Mouse (Mus musculus): ENCODE measurements at regions not wholly inside any gene's neighbourhood (a gene's known extent, or its start where the extent isn't known, plus 50 kb on each side); places are given as distances from the start of the nearest gene placed in this dataset.

DNA sequence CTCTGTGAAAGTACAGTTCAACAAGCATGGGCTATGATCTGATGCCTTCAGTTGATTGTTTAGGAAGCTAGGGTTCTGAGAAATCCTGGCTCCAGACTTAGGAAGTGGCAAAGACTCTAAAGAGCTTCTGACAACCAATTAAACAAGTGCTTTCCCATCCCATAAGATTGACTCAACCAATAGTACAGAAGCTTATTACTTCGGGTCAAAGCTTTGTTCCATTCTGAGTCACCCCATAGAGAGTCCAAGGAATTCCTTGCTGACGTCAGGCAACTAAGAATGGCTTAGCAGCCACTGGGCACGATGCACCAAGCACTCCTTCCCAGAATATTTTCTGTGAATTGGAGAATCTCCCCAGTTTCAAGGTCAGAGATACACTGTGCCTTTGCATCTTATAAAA lies 59.0 kb upstream of the Ntm start:
- no peak for DNase-seq (ENCODE audit: low spot score in 2 of 2)

DNA sequence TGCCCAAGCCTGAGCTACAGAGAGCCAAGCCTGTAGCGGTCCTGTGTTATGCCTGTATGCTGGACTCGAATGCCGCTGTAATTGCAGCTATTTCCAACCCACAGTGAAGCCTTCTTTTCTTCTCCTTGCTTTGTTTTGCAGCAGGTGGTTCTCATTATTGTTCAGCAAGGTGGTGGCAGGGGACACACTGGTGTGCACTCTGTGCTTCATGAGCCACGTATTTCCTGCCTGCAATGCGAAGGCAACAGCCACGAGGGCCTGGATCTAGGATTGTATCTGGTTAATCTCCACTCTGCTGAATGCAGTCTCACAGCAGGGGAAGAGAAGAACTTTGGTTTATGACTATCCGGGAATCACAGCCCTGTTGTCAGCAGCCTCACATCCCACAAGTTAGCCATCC lies 62.3 kb upstream of the Ntm start:
- DNase-seq (ENCODE audit: low spot score in 2 of 2), result no peak

DNA sequence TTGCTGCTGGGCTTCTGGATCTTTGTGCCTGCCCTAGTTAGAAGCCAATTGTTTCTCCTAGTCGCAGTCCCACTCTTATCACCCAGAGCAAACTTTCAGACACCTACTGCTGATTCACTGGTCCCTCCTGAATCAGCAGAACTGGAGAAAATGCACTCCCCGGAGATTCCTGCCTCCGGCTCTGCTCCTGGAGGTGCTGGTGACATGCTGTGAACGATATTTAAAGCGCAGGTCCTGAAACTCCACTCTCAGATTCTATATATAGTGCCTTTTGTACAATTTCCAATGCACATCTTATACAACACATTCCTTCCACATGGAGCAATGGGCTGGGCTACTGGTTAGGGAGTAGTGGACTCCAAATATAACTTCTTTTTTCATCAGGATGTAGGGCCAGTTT lies 64.0 kb upstream of the Ntm start:
- DNase-seq (ENCODE audit: low spot score in 2 of 2), result no peak

DNA sequence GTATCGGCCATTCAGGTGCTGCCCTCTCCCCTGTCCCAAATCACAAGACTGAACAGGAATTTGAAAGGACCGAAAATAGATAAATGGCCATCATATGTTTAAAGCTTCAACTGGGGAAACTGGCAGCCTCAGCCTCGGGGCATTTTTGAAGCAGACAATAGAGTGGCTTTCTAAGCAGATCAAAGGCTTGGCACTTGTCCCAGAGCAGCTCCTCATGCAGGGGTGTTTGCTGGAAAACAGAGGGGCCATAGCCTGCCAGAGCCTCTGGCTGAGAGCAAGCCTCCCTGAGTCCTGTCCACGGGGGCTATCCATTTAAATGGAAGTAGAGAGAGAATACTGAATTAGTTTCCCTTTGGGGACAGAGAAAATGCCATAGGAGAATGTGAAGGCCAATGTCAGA lies 77.5 kb upstream of the Ntm start:
- peak; percentile 5 to 17 for DNase-seq (ENCODE audit: low spot score in 2 of 2)

DNA sequence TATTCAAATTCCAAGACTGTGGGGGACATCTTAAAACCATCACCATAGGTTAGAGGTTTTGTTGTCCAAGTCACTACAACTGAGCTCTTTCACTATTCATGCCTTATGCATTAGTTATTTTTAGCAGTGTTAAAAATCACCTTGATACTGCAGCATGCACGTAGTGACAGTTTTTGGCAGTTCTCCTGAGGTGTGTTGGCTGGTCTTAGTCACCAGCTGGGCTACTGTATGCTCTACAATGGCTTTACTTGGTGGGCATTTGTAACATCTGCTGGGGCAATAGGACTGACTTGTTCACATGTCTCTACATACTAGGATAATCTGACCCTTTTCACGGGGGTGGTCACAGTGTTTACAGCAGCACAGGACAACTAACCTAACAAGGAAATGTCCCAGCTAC lies 101.6 kb upstream of the Ntm start:
- DNase-seq (ENCODE audit: low spot score in 2 of 2), result no peak

DNA sequence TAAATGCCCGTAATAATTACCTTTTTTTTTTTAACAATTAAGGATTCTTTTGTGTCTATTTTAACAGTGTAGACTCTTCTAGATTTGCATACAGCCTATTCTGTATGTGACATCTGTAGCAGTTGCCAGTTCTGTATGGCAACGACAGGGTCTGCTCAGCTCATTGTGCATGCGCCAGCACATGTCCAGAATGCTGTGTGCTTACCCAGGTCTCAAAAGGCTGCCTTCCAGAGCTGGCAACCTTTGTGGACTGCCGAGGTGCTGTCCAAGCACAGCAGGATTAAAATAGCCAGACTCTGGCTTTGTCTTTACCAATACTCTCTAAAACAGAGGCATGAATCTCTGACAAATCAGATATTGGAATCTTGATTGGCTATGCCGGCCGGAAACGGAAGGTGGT lies 105.0 kb upstream of the Ntm start:
- no peak for DNase-seq (ENCODE audit: low spot score in 2 of 2)

DNA sequence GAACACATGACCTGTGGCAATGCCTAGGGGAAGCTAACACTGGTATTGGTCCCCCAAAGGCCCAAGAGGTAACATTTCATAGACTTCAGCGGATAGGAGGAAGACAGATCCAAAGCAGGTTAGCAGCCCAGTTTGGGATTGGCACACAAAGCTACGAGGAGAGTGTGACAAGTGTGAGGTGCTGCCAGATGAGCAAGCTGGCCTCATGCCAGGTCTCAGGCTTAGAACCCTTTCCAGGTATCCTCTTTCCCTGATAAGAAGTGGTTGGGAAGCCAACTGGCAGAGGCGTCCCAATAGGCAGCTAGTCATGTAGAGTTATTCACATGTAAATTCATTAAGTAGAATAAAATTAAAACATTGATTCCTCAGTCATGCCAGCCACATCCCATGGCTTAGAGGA lies 112.3 kb upstream of the Ntm start:
- DNase-seq (ENCODE audit: low spot score in 2 of 2), result no peak

DNA sequence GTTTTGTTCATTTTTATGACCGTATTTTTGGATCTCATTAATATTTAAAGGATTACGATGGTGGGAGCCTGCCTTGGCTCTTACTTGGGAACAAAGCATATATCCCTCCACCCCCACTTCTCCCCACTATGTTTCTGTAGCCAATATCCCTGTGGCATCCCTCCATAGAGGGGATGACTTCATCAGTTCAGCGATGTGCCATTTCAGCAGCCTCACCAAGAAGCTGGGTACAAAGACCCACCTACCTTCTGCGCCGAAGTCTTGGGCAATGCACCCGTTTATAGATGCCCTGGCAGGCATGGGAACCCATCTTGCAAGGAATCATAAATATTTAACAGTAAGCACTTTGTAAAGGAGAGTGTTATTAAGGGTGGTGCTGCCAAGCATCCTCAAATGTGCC lies 113.1 kb upstream of the Ntm start:
- DNase-seq (ENCODE audit: low spot score in 2 of 2), result peak in 1 of 2 experiments; percentile 34

DNA sequence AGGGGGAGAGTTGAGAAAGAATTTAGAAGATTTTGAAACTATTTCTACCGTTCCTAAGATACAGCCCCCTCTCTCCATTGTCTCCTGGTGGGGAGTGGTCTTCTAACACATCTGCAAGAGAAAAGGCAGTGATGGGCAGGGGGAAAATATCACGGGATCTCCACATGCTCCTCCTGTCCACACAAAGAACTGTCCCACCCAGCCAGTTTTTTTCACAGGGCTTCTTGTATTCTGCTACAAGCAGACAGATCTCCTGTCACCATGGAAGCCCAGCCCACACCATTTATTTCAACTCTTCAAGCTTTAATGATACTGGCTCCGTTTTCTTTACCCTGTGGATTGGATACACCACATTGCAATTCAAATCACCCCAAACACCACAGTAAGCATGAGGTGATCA lies 113.5 kb upstream of the Ntm start:
- DNase-seq (ENCODE audit: low spot score in 2 of 2), result no peak

DNA sequence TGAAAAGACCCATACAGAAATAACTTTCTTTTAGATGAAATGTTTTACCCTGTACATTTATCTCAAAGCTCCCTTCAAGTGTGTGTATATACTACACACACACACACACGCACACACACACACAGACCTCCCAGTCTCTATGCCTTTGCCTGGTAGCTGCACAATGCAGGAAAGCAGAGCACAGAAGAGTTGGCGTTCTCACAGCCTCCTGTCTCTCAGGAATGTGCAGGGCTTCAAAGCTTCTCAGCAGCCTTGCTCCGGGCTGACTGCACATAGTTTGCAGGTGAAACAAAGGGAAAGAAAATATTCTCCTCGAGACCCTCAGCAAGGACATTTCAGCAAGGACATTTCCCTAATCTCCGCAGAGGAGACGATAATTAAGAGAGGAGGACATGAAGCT lies 139.0 kb upstream of the Ntm start:
- DNase-seq (ENCODE audit: low spot score in 2 of 2), result no peak

DNA sequence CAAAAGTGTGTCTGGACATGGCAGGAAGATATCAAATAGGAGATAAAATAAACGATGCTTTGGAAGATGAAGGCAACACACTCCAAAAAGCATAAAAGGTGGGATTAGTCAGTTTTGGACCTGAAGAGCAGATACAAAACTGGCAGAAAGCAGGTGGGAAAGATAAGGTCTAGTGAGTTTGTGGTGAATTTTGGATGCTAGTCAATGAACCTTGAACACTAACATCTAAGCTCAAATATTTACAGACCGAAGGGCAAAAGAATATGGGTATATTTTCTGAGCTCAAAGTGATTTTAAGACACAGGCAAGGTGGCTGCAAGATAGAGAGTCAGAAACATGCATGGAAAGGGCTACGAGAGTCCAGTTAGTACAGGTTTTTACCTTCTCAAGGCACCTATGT lies 159.4 kb upstream of the Ntm start:
- no peak for DNase-seq (ENCODE audit: low spot score in 2 of 2)

DNA sequence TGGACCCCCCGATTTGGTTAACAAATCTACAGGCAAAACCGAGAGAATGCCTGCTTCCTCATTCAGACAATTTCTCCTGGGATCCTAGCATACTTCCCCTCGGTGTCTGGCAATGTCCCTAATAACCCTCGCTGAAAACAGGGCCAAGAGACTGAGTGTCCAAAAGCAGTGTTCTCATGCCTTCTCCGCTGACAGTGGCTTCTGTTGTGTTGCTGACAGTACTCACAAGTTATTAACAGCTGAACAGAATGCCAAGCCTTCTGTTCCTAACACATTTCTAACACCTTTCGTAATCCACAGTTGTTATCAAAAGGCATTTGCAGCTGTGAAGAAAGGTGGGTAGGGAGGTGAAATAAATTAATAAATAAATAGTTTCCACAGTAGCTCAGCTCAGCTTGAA lies 166.2 kb upstream of the Ntm start:
- peak; percentile 18 to 72 for DNase-seq (ENCODE audit: low spot score in 2 of 2)

DNA sequence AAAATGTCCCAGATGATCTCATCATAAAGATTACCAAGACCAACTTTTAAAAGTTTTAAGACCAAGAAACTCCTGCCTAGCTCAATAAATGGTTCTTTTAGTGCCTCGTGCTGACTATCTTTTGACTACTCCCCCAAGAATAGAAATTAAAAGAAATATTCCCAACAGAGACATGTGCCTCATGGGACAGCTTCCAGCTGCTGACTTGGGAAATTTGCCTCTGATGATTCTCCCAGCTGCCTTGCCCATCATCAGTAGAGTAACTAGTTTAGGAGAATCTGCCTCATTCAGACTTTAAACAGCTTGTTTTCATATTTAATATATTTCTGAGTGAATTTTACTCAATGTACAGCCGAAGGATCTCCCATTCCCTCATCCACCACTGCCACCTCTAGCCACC lies 168.7 kb upstream of the Ntm start:
- no peak for DNase-seq (ENCODE audit: low spot score in 2 of 2)

DNA sequence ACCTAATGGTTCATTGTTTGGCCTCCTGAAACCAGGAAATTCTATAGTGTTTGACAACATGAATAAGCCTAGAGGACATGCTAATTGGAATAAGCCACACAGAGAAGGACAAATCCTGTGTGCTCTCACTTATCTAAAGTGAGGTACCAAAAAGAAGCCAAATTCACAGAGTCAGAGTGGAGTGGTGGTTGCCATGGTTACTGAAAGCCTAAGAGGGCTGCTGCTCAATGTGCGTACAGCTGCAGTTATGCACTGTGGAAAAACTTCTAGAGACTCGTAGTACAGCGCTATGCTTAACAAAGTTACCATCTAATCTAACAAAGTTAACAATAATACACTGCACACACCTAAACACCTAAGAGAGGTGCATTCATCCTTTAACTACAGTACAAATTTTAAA lies 171.4 kb upstream of the Ntm start:
- DNase-seq (ENCODE audit: low spot score in 2 of 2), result no peak

DNA sequence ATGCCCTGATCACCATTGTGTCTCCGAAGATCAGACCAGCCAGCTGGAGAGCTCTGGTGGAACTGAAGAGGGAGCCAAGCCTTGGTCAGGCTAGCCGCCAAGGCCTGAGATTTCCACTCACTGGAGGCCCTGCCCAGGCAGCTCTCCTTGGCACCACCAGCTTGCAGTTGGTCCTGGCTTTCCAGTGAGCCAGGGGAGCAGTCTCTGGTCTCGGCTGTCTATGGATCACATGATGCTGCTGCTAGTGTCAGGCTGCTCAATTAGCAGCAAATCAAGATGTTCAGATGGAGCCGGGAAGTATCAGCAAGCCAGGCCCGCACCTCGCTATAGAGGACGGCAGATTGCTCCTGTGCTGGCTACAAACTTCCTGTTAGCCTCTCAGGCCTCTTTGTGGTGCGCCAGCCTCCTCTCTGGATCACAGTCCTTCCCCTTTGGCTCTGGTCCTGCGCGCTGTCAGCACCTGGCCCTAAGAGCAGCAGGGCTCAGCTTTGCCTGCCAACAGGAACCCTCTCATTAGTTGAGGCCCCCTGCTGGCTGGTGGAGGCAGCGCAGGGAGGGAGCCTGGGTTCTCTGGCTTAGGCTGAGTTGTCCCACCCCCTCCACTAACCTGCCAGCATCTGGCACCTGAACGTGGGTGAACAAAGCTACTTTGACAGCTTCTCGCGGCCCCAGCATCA lies 174.8 kb upstream of the Ntm start:
- peak; percentile 85 to 91 for DNase-seq (ENCODE audit: low spot score in 2 of 2)

DNA sequence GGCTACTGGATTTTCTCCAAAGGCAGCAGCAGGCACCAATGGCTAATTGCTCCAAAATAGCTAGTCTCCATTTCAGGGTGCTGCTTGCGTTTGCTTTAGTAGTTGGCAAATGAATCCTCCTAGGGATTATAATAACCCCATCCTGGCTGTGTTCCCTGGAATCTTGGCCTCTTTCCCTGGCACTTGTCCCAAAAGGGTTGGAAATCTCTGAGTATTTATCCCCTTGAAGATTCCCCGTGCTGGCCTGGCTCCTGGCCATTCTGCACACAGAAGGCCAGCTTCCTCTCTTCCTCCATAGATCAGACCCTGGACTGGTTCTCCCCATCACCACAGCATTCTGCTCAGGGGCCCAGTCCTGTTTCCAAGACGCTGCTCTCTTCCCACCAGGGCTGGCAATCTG lies 177.2 kb upstream of the Ntm start:
- peak; percentile 85 to 88 for DNase-seq (ENCODE audit: low spot score in 2 of 2)

DNA sequence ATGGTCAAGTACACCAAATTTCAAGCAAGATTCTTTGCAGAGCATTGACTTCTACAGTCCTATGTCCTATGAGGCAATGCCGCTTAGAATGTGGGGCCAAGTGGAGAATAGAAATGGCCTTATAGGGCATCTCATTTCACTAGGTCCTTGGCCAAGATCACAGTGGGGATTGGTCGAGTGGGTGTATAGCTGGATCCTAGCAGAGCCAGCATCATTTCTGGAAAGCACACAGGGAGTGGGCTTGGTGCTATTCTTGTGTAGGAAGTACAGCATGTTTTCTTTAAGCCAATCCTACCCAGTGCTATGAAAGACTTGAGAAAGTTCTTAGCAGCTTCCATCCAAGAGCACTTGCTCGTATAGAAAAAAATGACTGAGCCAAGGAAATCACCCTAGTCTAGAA lies 178.2 kb upstream of the Ntm start:
- DNase-seq (ENCODE audit: low spot score in 2 of 2), result no peak

DNA sequence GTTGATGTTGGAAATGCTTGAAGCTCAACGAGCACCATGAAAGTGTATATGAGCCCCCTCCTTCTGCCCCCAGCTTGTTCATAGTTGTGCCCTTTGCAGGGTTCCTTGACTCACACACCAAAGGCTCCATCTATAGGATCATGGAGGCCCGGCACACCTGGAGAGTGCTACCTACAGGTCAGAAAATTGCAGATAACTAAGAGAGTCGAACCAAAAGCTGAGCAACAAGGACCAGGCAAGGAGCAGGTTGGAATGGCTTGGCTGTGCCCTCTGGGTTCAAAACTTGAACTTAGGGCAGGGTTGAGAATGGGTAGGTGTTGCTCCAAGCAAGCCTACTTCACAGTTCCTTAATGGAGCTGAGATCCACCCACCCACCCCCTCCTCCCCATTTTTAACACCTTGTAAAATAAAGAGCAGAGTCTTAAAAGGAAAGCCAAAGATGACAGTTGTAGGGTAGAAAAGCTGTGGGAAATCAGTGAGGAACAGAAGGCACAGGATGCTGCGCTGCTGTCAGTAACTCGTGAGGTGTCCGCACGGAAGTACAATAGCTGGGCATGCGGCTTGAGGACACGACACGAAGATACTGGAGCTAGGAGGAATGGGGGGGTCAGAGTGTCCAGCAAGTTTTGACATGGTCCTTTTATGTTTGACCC lies 180.0 kb upstream of the Ntm start:
- no peak for DNase-seq (ENCODE audit: low spot score in 2 of 2)

DNA sequence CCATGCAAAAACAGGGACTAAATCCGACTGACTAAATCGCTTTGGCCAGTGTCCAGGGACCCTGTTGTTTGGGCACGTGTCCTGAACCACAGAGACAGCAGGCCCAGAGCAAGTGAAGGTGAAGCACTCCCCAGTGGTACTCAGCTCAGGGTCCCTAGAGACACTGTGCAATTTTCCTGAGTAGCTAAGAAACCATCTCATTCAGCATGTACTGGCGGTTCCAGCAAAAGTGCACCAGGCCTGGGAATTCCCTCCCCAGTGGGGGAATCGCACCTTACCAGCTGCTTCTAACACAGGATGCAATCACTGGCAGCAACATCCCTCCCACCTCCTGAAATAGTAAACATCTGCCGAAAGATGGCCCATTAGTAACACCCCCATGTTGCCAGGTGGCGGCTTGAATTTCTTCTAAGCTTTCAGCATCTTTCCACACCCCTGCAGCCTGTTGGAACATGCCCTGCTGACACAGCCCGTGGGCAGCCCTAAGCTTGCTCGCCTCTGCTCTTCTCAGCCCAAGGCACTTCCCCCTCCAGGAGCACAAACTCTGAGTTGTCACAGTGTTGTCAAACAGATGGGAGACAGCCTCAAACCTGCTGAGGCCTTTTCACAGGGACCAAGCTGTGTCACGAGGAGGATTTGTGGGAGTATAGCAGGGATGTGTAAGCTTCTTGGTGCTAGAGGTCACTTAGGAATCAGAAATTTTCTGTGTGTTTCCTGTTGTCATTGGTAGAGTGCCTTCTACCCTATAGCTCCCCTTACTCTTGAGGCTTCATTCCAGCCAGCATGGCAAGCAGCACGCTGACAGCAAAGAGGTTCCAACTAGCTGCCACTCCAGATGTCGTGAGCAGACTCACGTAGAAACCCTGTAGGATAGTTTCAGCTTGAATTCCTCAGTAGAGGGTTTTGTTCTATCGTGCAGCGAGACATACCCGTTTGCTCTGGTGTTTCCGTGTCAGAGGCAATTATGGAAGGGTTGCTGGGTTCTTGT lies 186.8 kb upstream of the Ntm start:
- no peak for DNase-seq (ENCODE audit: low spot score in 2 of 2)

DNA sequence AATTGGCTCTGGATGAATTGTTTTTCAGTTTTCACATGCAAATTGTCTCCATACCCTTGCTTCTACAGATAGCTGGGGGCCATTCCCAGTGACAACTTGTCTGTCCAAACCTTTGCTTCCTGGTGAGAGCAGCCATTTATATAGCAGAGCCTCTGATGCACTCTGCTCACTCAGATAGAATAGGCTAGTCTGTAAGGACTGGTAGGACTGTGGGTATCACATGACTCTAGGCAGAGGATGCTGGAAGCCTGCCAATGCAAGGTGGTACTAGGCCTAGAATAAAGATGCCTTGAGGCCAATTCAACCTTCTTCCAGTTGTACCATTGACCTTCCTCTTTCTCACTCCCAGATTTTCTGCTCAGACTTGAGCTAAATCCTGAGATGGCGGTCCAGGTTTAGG lies 188.2 kb upstream of the Ntm start:
- DNase-seq (ENCODE audit: low spot score in 2 of 2), result no peak

DNA sequence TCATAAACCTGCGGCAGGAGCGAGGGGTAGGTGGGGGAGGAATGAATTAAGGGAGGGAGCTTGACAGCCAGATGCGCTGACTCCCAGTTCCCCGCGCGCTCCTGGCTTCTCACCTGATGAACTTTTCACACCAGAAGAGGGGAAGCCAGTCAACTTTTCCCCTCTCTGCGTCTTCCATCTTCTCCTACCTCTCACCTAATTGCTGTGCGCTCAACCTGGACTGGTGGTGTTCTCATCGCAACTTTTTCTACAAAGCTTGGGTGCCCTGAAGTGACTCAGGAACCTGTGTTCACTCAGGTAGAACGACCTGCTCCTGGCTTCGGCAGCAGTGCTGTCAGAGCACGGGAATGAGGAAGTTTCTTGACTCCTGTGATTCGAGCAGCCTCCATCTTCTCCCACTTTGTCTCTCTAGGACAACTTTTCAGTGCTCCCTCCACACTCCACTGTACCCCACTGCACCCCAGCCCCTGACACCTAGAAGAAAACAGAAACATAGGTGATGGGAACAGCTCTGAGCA lies 203.4 kb upstream of the Ntm start:
- DNase-seq (ENCODE audit: low spot score in 2 of 2), result no peak

DNA sequence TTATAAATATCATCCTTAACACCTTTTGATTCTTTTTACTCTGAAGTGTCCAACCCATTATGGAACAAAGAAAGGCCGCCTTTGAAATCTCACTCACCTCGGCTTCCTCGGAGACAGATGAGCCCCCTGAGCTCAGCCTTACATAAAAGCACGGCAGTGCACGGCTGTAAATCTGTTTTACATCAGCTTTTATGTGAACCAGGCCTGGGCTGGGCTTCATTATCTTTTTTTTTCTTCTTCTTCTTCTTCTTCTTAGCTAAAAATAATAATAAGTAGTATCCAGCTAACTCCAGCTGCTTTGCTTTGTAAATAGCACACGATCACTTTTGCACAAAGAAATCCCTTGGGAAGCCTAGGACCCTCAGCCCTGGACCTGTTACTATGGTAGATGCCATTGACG lies 204.3 kb upstream of the Ntm start:
- no peak for DNase-seq (ENCODE audit: low spot score in 2 of 2)
